Mouse (Mus musculus): Measurements from ENCODE around the gene Slc37a4. TPM values are rescaled to one million over a fixed set of nuclear protein-coding genes. Genes with fewer than 3 reads are reported as not detected.
"Not testable (repeated sequence)": the region's sequence is repeated elsewhere in the genome, so short reads cannot be mapped to it uniquely, and the experiment has no call there.

Slc37a4 gene
- polyA plus RNA-seq, 1 experiment from 2014 or later: 62.9 TPM

DNA sequence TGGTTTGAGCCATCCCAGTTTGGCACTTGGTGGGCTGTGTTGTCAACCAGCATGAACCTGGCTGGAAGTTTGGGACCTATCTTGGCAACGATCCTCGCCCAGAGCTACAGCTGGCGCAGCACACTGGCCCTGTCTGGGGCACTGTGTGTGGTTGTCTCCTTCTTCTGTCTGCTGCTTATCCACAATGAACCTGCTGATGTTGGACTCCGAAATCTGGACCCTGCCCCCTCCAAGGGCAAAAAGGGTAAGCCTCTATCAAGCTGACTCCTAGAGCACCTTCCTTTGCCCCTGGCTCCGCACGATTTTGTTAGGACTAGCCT, 3.1 kb downstream of the Slc37a4 start:
- H3K4me2 ChIP-seq: peak overlapping the region; percentile 94
- 95% methylated on average over 6 of the region's 6 CpGs for WGBS

GRCm38 (mm10) chr9:44401081-44401480, 4.4 kb downstream of the Slc37a4 start:
- peaks cover 56% of the 10 kb centered on the region for H3K4me1 ChIP-seq (replicated peaks)
- no peaks in the 10 kb centered on the region for H3K27me3 ChIP-seq
- H3K27ac ChIP-seq (replicated peaks): no peak overlapping the region
- WGBS: 93% methylated on average over 4 of the region's 4 CpGs
- H3K4me3 ChIP-seq: no peak overlapping the region
- no peak for ATAC-seq (ENCODE audit: low read depth)
- peaks cover 66% of the 10 kb centered on the region for H3K36me3 ChIP-seq
- no peaks in the 10 kb centered on the region for H3K9me3 ChIP-seq
- H3K4me2 ChIP-seq: no peak overlapping the region
- no peak overlapping the region; the same call in 1 of the 2 replicates for H3K9ac ChIP-seq

More for the DNA sequence above, 3.1 kb downstream of the Slc37a4 start:
- Histone ChIP-seq H3K27me3 (no peaks in the 10 kb centered on the region), H3K36me3 (peaks cover 56% of the 10 kb centered on the region), H3K4me3 (peak overlapping the region; percentile 81; the same call in 1 of the 2 replicates), H3K9ac (peak overlapping the region; percentile 89), H3K4me1 (replicated peaks) (peaks cover 46% of the 10 kb centered on the region), H3K9me3 (no peaks in the 10 kb centered on the region), H3K27ac (replicated peaks) (no peak overlapping the region)
- ATAC-seq (ENCODE audit: low read depth): no peak

DNA sequence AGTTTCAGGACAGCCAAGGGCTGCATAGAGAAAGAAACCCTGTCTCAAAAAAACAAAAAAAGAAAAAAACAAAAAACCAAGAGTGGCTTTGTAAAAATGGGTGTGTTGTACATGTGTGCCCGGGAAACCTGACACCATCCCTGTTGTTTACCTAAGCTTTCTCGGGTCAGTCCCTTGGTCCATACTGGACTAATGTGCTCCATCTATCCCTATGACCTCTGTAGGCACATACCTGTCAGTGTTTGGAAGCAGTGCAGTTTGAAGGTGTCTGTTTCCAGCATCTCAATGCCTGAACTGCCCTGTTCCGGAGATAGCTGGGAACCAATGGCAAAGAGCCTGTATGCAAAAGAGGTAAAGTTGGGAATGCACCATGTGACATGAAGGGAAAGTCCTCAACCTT, 8.4 kb downstream of the Slc37a4 start:
- Histone ChIP-seq H3K27me3 (no peaks in the 10 kb centered on the region), H3K4me3 (no peak overlapping the region), H3K27ac (replicated peaks) (no peak overlapping the region), H3K9ac (no peak overlapping the region), H3K4me2 (no peak overlapping the region), H3K4me1 (replicated peaks) (peaks cover 42% of the 10 kb centered on the region), H3K36me3 (peaks cover 70% of the 10 kb centered on the region), H3K9me3 (no peaks in the 10 kb centered on the region)
- 83% methylated on average over 3 of the region's 3 CpGs for WGBS
- ATAC-seq (ENCODE audit: low read depth): no peak

DNA sequence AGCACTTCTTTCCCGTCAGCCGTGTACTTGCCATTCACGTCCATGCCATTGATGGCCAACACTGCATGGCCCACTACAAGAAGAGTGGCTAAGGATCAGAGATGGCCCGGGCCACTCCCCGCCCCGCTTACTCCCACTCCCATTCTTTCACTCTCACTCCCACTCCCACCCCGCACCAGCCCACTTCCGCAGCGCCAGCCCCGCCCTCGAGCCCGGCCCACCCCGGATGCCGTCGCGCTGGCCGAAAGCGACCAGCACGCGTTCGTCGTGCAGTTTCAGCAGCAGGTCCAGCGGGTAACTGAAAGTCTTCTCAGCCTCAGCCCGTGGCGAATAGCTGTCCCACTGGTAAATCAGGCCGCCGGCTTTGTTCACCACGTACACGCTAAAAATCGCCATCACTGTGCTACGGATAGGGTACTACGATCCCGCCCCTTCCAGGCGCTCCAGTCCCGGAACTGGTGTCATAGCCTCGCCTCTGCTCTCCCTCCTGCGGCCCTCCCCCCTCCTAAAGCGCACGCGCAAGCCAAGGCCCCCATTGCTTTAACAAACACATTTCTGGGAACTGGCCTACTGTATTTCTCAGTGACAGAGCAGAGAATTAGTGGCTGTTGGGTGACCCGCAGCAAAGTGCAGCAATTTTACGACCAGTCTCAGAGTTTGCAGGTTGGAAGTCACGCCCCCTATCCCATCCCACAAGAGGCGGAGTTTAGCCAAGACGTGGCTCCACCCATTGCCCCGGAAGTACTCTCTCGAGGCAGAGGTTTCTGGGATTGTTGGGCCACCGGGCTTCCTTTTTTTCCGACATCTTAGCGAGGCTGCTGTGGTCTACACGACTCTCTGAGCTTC, 10.5 kb downstream of the Slc37a4 start, which contains the start of the genes Rps25 and Trappc4:
Rps25 (plus strand) TSS at position 234 of the 846 bp plus-strand sequence.
Trappc4 (minus strand) TSS at position 695 of the 846 bp plus-strand sequence.
- ATAC-seq (ENCODE audit: low read depth): peak; percentile 97
- Histone ChIP-seq H3K4me2 (peak within 1 kb of the TSS; percentile 86), H3K27ac (replicated peaks) (peak within 1 kb of the TSS; percentile 97), H3K4me1 (replicated peaks) (peaks cover 35% of the 10 kb centered on the region), H3K9me3 (no peaks in the 10 kb centered on the region), H3K4me3 (peak within 1 kb of the TSS; percentile 78), H3K36me3 (peaks cover 70% of the 10 kb centered on the region), H3K9ac (peak within 1 kb of the TSS; percentile 85), H3K27me3 (no peaks in the 10 kb centered on the region)
- WGBS: under 1% methylated on average over 51 of the region's 51 CpGs

- Histone ChIP-seq H3K9ac (peak overlapping the region; percentile 85), H3K36me3 (peaks cover 70% of the 10 kb centered on the region), H3K27me3 (no peaks in the 10 kb centered on the region), H3K4me1 (replicated peaks) (peaks cover 35% of the 10 kb centered on the region), H3K9me3 (no peaks in the 10 kb centered on the region), H3K4me2 (peak overlapping the region; percentile 86), H3K4me3 (peak overlapping the region; percentile 78), H3K27ac (replicated peaks) (peak overlapping the region; percentile 97)
- WGBS: under 1% methylated on average over 24 of the region's 24 CpGs
- ATAC-seq (ENCODE audit: low read depth): no peak; the same call in 1 of the 2 replicates
These were observed 11.1 kb downstream of the Slc37a4 start for GRCm38 (mm10) chr9:44407752-44408097.

DNA sequence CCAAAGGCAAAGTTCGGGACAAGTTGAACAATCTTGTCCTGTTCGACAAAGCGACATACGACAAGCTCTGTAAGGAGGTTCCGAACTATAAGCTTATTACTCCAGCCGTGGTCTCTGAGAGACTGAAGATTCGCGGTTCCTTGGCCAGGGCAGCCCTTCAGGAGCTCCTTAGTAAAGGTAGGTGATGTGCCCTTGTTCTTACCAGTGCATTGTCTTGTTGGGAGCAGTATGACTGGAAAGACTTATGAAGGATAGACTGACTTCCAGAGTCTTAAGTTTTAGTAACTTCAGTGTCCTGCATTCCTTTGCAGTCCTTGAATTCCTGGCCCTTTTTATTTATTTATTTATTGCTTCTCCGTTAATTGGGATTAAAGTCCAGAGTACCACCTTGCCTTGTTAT, 12.0 kb downstream of the Slc37a4 start:
- H3K4me3 ChIP-seq: peak overlapping the region; percentile 78
- 86% methylated on average over 9 of the region's 9 CpGs for WGBS
- H3K27ac ChIP-seq (replicated peaks); H3K9me3 ChIP-seq; H3K27me3 ChIP-seq; ATAC-seq (ENCODE audit: low read depth): not testable (repeated sequence)
- H3K4me1 ChIP-seq (replicated peaks): peaks cover 31% of the 10 kb centered on the region
- peak overlapping the region; percentile 86 for H3K4me2 ChIP-seq
- H3K9ac ChIP-seq: 0 out of 2 replicates have a peak overlapping the region, but pooled peaks have one; percentile 85
- peaks cover 69% of the 10 kb centered on the region for H3K36me3 ChIP-seq

GRCm38 (mm10) chr9:44410647-44411336, 14.1 kb downstream of the Slc37a4 start:
- H3K27me3 ChIP-seq: no peaks in the 10 kb centered on the region

GRCm38 (mm10) chr9:44411601-44412130, 15.0 kb downstream of the Slc37a4 start:
- Histone ChIP-seq H3K36me3 (peaks cover 71% of the 10 kb centered on the region), H3K4me2 (no peak overlapping the region), H3K4me3 (no peak overlapping the region), H3K9me3 (no peaks in the 10 kb centered on the region), H3K27me3 (no peaks in the 10 kb centered on the region), H3K9ac (no peak overlapping the region), H3K4me1 (replicated peaks) (peaks cover 19% of the 10 kb centered on the region), H3K27ac (replicated peaks) (no peak overlapping the region)
- 91% methylated on average over 1 of the region's 1 CpGs for WGBS
- ATAC-seq (ENCODE audit: low read depth): no peak

More at GRCm38 (mm10) chr9:44410647-44411336, 14.1 kb downstream of the Slc37a4 start:
- Histone ChIP-seq H3K4me3 (no peak overlapping the region), H3K9me3 (no peaks in the 10 kb centered on the region), H3K4me2 (no peak overlapping the region), H3K9ac (no peak overlapping the region), H3K4me1 (replicated peaks) (peaks cover 21% of the 10 kb centered on the region), H3K27ac (replicated peaks) (no peak overlapping the region), H3K36me3 (peaks cover 65% of the 10 kb centered on the region)
- 87% methylated on average over 2 of the region's 2 CpGs for WGBS
- no peak for ATAC-seq (ENCODE audit: low read depth)

DNA sequence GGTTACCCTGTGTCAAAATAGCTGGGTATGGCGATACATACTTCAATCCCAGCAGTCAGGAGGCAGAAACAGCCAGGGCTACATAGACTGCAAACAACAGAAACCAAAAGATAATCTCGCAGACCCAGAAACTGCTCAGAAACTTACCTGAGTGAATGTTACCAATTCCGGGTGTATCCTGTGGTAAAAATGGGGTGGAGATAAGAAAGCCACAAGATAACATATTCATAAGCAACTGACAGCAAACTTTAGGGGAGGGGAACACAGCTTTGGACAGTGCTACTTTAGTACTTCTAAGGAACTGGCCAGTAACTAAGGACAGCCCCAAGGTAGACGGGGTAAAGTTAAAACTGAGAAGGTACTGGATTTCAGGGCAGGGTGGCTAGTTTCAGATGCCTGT, 15.7 kb downstream of the Slc37a4 start:
- no peaks in the 10 kb centered on the region for H3K9me3 ChIP-seq
- peaks cover 71% of the 10 kb centered on the region for H3K36me3 ChIP-seq
- H3K4me2 ChIP-seq: no peak overlapping the region
- ATAC-seq (ENCODE audit: low read depth): no peak
- no peak overlapping the region for H3K9ac ChIP-seq
- no peak overlapping the region for H3K27ac ChIP-seq (replicated peaks)
- 89% methylated on average over 4 of the region's 4 CpGs for WGBS
- H3K4me3 ChIP-seq: no peak overlapping the region
- H3K4me1 ChIP-seq (replicated peaks): peaks cover 23% of the 10 kb centered on the region
- H3K27me3 ChIP-seq: no peaks in the 10 kb centered on the region

GRCm38 (mm10) chr9:44412781-44413180, 16.1 kb downstream of the Slc37a4 start:
- no peak for ATAC-seq (ENCODE audit: low read depth)
- H3K4me3 ChIP-seq: no peak overlapping the region
- peaks cover 26% of the 10 kb centered on the region for H3K4me1 ChIP-seq (replicated peaks)
- H3K27me3 ChIP-seq: no peaks in the 10 kb centered on the region
- no peak overlapping the region for H3K27ac ChIP-seq (replicated peaks)
- no peak overlapping the region for H3K9ac ChIP-seq
- WGBS: 93% methylated on average over 2 of the region's 2 CpGs
- no peaks in the 10 kb centered on the region for H3K9me3 ChIP-seq
- H3K36me3 ChIP-seq: peaks cover 71% of the 10 kb centered on the region
- H3K4me2 ChIP-seq: no peak overlapping the region

GRCm38 (mm10) chr9:44417156-44417891, 20.7 kb downstream of the Slc37a4 start:
- Histone ChIP-seq H3K4me1 (replicated peaks) (peaks cover 22% of the 10 kb centered on the region), H3K27ac (replicated peaks) (peak overlapping the region; percentile 87), H3K9ac (peak overlapping the region; percentile 90), H3K9me3 (no peaks in the 10 kb centered on the region), H3K27me3 (no peaks in the 10 kb centered on the region), H3K36me3 (peaks cover 34% of the 10 kb centered on the region), H3K4me2 (peak overlapping the region; percentile 93), H3K4me3 (peak overlapping the region; percentile 86)
- WGBS: 9% methylated on average over 26 of the region's 26 CpGs
- peak; percentile 76 for ATAC-seq (ENCODE audit: low read depth)

Measured in neural tube, embryonic 13.5 days (tissue).